Mouse (Mus musculus): ENCODE results near the gene Fam57b.

Fam57b gene

GRCm38 (mm10) chr7:126825952-126826351 lies 28.5 kb downstream of the Fam57b start:
- no peak for DNase-seq (ENCODE audit: low read depth, low spot score)

- no peak for DNase-seq (ENCODE audit: low read depth, low spot score)
Measured at GRCm38 (mm10) chr7:126831539-126831938, 34.1 kb downstream of the Fam57b start, which contains the start of gene 4930451I11Rik. TSS of gene 4930451I11Rik (minus strand) at chr7:126831639.

GRCm38 (mm10) chr7:126832036-126832598 lies 34.6 kb downstream of the Fam57b start:
- peak; percentile 97 for DNase-seq (ENCODE audit: low read depth, low spot score)

GRCm38 (mm10) chr7:126833294-126833693 lies 35.8 kb downstream of the Fam57b start:
- DNase-seq (ENCODE audit: low read depth, low spot score): no peak

GRCm38 (mm10) chr7:126843276-126843675 lies 45.8 kb downstream of the Fam57b start:
- DNase-seq (ENCODE audit: low read depth, low spot score): no peak

- DNase-seq (ENCODE audit: low read depth, low spot score): no peak
Measured at GRCm38 (mm10) chr7:126845516-126845915, 48.0 kb downstream of the Fam57b start.

GRCm38 (mm10) chr7:126847116-126847420 lies 49.6 kb downstream of the Fam57b start, which contains the start of gene Doc2a:
TSS of gene Doc2a (plus strand) at chr7:126847416.
- no peak for DNase-seq (ENCODE audit: low read depth, low spot score)

GRCm38 (mm10) chr7:126847421-126848398 lies 50.2 kb downstream of the Fam57b start:
- peak; percentile 75 for DNase-seq (ENCODE audit: low read depth, low spot score)

GRCm38 (mm10) chr7:126848794-126849193 lies 51.3 kb downstream of the Fam57b start:
- no peak for DNase-seq (ENCODE audit: low read depth, low spot score)

- DNase-seq (ENCODE audit: low read depth, low spot score): no peak
Measured at GRCm38 (mm10) chr7:126850161-126850560, 52.7 kb downstream of the Fam57b start.

GRCm38 (mm10) chr7:126851192-126851591 lies 53.7 kb downstream of the Fam57b start:
- DNase-seq (ENCODE audit: low read depth, low spot score): no peak

- DNase-seq (ENCODE audit: low read depth, low spot score): no peak
Measured at GRCm38 (mm10) chr7:126853454-126853853, 56.0 kb downstream of the Fam57b start.

GRCm38 (mm10) chr7:126855641-126856040 lies 58.2 kb downstream of the Fam57b start:
- no peak for DNase-seq (ENCODE audit: low read depth, low spot score)

- peak; percentile 95 for DNase-seq (ENCODE audit: low read depth, low spot score)
Measured at GRCm38 (mm10) chr7:126856741-126857420, 59.4 kb downstream of the Fam57b start.

GRCm38 (mm10) chr7:126860987-126861386 lies 63.5 kb downstream of the Fam57b start:
- DNase-seq (ENCODE audit: low read depth, low spot score): peak; percentile 47

GRCm38 (mm10) chr7:126861429-126862130 lies 64.1 kb downstream of the Fam57b start, which contains the start of gene Hirip3:
TSS of gene Hirip3 (plus strand) at chr7:126861972.
- peak; percentile 97 for DNase-seq (ENCODE audit: low read depth, low spot score)

GRCm38 (mm10) chr7:126862147-126862784 lies 64.8 kb downstream of the Fam57b start, which contains the start of gene Ino80e:
TSS of gene Ino80e (minus strand) at chr7:126862377.
- DNase-seq (ENCODE audit: low read depth, low spot score): peak; percentile 96

GRCm38 (mm10) chr7:126863791-126864190 lies 66.3 kb downstream of the Fam57b start:
- no peak for DNase-seq (ENCODE audit: low read depth, low spot score)

GRCm38 (mm10) chr7:126867534-126867933 lies 70.1 kb downstream of the Fam57b start:
- DNase-seq (ENCODE audit: low read depth, low spot score): no peak

- DNase-seq (ENCODE audit: low read depth, low spot score): no peak
Measured at GRCm38 (mm10) chr7:126868003-126868402, 70.5 kb downstream of the Fam57b start.

Measured in R1 (cell line).